Mouse (Mus musculus) thymus, postnatal 25 days (tissue): ENCODE results near the gene Hoxa11.

Experiments used
- DNase-seq: peaks from one replicate; pipeline ENCODE4 v3.0.0; 2022

Gene Hoxa11

DNA sequence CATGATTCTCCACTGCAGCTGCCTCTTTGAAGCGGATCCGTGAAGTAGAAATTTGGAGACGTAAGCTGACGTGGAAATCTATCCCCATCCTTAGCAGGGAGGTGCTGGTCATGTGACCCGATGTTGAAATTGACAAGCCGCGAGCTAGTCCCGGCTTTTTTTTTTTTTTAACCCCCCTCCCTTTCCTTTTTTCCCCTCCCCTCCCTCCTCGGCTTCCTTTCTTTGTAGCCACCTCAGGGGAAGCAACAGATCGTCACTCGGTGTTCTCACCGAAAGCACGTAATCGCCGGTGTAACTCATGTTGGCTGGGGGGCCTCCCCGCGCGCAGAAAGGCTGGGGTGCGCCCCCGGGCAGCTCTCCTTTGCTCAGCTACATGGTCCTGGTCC is at the start of gene Hoxa11:
Gene Hoxa11 (minus strand): TSS at position 54 of the 386 bp plus-strand sequence.
- DNase-seq: no peak

DNA sequence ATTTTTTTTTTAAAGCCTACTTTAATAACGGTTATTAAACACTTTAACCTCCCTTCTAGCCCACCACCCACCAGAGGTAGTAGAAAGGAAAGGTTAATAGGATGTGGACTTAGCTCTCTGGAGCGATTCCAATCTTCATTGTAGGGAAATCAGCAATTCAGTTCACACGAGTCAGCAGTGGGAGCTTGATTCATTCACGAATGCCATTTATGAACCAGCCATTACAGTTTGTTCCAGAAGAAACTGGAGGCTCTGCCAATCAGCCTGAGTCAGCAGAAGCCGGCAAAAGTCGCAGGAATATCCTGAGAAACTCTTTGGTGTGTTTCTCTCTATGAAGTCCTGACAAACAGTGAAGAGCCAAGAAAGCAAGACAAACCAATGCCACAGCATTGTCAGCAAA is 49.0 kb upstream of the Hoxa11 start:
- DNase-seq: no peak

DNA sequence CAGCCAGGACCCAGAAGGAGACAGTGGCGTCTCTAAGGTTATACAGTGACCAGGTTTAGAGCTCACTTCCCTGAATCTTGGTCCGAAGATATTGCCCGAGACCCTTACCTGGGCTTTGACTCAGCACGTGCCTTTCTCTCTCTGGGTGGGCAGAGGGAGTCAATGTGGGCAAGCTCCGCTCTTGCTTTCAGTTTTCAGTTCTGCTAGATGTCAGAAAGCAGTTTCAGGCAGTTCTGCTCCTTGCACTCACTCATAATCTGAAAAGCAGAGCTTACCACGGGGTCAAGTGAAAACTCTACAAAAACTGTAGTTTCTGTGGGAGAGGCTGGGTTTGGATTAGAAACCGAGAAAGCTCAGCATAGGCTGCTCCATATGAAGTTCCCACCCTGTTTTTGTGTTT is 46.7 kb upstream of the Hoxa11 start:
- DNase-seq: no peak

DNA sequence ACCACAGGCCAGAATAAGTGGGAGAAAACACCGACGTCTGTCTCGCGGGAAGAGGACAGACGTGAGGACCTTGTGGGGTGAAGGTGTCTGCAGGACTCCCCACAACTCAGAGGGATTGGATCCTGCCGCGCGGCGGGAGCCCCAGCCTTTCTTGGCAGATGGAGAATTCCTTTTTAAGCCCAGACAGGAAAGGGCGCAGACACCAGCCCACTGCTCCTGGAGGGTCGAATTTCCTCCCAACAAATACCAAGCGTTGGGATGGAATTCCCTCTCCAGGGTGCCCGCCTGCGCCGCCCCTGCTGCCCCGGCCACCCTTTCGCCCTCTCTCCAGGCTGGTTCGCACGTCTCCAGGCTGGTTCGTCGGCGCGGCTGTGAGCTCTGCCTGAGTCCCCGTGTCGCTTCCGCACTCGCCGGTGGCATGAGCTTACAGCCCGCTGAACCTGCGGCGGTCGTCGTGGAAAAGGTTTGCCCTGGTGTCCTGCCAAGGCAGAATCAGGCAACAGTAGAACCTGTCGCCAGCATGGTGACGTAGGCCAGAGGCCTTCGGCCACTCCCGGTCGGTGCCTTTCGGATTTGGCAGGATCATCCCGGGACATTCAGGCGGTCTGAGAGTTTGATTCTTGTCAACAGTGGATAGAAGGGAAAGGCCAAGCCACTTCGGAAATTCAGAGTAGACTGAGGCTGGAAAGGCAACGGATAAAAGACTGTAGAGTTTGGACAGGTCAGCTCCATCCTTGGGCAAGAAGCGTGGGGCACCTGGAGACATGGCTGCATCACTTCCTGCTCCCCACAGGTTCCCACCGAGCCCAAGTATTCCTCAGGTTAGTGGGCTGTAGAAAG is 45.6 kb upstream of the Hoxa11 start:
- DNase-seq: no peak

DNA sequence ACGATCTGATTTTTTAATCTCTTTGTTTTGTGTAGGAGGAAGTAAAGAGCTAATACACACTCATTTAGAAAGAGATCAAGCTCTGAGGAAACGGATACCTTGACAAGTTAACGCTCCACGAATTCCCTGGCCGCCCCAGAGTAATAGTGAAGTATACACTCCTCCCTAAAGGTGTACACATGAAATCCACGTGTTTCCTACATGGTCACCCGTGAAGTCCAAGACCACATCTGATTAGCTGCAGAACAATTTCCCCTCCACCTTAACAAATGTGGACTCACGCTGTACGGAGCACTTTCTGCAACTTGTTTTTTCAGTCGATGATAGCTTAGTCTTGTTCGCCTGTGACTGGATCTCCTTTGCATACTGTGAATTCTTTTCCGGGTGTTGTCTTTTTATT is 44.6 kb upstream of the Hoxa11 start:
- DNase-seq: no peak

DNA sequence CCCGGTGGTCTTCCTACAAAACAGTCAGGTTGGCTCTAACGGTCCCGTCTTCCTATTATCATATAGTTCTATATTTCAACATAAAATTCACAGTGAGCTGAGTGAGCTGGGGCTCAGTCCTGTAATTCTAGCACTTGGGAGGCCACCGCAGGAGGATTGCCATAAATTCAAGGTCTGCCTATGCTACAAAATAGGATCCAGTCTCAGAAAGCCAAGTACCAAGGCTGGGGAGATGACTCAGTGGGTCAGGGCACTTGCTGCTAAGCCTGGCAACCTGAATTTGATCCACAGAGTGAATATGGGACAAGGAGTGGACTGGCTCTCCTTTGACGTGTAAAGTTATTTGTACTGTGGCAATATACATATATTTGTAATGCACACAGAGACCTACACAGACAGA is 38.3 kb upstream of the Hoxa11 start:
- no peak for DNase-seq

DNA sequence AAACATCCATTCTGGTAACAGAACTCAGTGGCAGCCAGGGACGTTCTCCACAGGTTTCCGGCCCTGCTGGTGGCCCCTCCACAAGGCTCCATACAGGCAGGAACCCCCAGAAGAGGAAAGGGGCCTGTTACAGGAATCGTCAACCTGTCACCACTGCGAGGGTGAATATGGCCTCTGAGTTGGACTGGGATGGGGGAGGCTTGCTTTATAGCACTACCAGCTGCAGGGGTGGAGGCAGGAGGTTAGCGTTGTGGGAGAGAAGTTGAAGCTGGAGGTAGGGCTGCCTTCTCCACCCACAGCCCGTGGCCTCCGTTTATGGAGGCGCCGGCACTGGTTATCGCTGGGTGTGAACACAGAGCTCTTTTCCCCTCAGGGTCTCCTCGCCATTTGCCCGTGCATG is 35.5 kb upstream of the Hoxa11 start:
- no peak for DNase-seq

DNA sequence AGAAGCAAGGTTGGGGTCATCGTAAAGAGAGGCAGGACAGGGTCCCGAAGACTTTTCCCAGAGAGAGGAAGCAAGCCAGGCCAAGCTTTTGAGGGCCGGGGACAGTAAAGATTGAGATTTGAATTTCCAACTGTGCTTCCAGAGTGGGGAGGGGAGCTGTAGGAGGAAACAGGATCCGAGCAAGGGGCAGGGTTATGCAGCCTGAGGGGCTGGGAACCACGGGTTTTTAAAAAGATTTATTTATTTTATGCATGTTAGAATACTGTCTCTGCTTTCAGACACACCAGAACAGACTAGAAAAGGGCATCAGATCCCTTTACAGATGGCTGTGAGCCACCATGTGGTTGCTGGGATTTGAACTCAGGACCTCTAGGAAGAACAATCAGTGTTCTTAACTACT is 31.3 kb upstream of the Hoxa11 start:
- DNase-seq: no peak

DNA sequence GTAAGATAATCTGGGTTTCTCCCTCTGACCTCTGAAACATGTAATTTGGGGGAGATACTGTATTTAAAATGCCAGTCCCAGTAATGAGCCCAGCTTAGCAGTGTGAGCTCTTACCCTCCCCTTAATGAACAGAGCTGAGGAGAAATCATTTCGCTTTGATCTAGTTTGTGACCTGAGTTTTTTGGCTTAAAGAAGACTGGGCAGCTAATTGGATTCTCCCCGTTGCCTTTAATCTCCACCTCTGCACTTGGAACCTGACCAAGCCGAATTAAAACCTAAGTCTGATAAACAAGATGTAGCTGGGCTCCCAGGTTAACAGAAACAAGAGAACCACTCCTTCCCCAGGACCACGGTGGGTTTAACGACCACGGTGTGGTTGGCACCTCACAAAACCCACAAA is 30.8 kb upstream of the Hoxa11 start:
- DNase-seq: no peak

DNA sequence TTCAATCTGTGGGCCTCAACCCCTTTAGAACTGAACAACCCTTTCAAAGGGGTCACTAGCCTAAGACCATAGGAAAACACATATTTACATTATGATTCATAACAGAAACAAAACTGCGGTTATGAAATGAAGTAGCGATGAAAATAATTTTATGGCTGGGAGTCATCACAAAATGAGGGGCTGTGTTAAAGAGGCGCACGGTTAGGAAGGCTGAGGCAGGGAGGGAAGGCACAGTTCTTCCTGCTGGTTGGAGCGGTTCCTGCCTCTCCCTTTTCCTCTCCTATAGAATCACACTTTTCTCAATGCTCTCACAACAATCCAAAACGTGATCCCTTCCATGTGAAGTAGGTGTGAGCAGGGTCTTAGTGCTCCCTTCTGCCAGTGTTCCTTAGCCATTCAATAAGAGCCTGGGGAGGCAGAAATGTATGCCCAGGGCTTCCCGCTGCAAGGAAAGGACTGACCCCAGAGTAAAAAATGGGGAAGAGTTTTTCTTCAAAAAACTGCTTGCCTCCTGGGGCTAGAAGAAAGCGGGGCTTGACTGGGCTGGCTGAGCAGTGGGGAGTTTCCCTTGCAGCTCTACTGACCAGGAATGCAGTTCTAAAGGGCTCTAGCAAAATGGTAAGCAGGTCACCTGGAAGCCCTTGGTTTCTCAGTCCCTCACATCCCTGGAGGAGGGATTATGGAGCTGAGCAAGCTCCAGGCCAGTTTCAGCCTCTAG is 30.1 kb upstream of the Hoxa11 start:
- DNase-seq: no peak

DNA sequence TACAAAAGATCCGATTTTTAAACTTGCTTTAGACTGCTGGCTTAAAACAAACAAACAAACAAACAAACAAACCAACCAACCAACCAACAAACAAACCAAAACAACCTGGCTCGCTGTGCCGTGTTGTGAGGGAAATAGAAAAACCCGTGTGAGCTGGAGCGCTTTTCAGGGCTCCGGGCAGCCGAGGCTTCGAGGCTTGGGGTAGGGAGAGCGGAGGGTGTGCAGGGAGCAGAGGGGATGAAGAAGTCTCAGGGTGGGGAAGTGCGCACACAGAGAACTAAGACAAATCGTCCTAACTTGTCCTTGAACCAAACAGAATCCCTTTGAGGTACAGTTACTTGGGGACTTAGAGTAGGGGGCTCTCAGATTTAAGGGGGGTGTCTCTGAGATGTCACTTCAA is 29.0 kb upstream of the Hoxa11 start:
- no peak for DNase-seq

DNA sequence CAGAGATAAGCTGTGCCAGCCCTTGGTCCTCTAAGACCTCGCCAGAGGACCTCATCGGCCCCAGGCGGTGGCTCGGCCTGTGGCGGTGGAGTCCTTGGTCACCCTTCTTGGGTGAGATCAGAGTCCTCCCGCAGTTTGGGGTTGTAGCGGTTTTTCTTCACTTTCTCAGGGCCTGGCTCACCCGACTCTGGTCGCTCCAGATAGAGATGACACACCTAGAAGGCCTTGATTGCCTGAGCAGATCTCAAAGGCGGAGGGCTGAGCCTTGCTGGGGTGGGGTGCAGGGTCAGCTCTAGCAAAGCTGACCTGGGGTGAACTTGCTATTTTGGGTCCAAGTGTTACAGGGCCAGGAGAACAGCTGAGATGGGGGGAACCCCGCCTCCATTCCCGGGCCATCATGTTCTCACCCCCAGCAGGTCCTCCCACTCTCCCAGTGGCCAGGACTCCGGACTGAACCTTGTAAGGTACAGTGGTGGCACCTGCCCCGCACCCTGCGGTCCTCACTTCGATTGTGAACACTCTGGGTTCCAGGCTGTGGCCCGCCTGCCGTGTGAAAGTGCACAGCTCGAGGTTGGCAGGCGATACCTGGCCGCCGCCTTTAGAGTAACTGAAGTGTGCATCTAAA is 28.2 kb upstream of the Hoxa11 start:
- no peak for DNase-seq

DNA sequence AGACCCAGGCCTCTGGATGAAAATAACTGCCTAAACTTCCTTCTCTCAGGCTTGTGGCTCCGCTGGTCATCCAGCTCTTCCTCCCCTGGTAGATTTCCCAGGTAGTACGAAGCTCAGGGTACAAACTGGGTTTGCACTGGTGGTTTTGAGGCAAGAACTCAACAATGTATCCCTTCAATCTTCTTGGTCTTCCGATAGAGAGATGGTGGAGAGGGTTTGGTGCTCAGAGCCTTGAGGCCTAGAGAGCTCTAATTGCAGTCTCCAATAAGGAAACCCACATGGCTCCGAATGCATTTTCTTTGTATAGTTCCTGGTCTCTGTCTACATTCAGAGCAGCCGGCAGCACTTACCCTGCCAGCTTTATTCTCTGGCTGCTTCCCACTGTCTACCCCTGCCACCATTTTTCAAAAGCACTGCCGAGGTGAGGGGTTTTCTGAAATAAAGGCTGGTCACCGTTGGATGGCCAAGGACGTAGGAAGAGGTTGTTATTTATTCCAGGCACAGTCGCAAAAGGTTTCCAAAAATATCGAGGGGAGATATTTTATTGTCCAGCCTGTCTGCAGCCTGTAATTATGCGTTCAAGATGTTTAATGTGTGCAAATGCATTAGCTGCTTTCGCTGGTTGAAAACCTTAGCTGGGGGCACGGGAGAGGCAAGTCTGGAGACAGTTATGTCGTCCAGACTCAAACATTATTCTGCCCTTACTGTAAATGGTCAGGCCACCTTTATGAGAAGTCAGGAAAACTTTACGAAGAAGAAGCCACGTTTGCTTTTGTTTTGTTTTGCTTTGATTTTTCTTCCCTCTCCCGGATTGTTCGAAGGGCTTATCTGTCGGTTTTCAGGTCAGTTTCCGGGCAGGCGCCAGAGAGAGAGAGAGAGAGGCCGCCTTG is 27.4 kb upstream of the Hoxa11 start:
- no peak for DNase-seq

DNA sequence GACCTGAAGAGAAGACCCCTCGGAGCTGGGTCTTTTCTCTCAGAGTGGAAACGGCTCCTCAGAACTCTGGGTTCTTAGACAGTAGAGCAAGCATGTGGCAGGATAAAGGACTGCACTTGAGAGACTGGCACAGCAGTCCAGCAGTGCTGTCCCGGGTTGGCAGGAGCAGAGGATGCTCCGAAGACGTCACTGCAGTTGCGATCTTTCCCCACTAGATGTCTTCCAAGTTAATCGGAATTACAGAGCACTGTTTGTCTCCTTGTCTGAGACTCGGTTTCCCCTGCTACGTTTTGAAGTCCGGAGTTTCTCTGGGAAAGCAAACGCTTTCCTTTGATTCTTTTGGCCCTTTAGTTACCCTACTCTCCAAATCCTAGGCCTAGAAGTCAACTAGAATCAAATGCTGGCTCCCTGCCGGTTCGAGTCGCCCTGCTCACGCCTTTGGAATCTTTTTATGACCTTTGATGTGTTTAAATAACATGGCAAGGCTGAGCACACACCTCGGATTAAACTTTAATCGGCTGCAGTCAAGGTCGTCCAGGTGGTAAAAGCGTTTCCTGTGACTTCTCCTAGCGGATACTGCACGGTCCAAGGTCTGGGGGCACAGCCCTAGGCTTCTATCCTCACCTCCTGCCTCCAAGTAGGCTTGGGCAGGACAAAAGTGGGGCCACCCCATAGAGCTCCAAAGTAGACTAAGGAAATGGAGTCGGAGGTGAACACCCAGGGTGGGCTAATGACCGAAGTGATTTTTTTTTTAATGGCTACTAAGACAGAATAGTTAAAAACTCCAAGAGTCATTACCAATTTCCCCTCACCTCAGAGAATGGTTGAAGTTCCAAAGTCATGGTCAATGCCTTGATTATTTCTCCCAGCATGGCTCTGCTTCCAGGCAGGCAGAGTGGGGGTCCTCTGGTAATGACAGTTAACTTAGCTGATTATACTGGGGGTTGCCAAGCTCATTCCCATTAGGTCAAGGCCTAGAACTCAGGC is 25.2 kb upstream of the Hoxa11 start:
- peak; percentile 57 for DNase-seq

DNA sequence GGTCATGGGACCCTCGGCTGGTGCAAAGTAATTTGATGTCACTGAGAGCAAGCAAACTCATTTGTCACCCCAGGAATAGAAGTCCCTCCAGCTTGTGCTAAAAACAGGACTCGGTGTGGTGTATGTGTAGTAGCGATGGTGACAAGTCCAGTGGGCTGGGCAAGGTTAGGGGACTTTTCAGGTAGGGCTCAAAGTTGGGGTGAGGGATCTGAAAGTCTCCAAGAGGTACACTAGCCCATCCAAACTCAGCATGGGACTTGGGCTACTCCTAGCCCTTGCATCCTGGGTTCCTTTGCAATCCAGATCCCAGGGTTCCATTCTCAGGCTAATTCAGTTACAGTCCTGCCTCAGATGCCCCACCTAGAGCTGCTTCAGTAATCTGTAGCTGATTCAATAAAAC is 23.1 kb upstream of the Hoxa11 start:
- no peak for DNase-seq

DNA sequence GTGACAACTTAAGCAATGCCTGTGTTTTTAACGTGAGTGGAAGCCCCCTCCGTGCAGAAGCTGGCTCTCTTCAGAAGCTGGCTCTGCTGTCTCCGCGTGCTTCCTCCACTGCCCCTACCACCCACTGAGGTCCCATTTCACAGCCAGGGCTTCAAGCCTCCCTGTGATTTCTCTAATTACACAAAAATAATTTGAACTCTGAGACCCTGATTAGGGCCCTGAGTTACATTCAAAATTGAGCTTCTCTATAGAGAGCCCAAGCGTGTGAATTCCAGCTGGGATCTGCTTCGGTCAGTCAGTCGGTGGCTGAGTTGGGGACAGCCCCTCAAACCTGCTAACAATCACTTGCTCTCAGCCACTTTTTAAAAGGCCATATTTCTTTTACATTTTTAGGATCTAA is 22.7 kb upstream of the Hoxa11 start:
- no peak for DNase-seq

DNA sequence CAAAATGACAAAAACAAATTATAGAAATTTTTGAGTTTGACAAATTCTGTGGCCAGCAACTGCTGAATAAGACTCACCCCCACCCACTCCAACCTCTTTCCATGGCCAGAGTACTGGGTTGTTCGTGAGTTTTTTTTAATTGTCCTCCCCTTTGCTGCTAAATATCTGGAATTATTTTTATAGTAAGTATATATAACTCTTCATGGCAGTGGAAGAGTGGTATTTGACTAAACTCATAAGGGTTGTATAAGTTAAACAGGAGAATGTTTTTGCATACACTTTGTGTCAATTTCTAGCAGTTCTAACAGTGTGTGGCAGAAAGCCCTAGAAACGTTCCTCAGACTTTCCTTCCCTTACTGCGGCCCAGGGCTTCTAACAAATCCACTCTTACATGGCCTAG is 22.1 kb upstream of the Hoxa11 start:
- no peak for DNase-seq

DNA sequence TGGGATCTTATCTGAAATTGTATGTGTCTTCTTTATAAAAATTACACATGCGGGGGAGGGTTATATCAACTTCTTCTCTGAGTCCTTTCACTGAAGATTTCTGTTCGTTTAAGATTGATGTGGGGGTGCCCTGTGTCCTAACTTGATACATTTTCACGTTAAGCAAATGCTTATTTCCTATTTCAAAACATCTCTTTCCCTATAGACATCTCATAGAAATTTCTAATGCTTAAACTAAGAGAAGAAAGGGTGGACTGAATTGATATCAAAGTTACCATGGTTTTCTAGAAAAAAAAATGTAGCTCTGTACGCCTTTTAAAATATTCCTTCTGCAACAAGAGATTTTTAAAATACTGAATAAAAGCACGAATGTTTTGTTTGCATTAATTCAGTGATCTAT is 21.6 kb upstream of the Hoxa11 start:
- no peak for DNase-seq

DNA sequence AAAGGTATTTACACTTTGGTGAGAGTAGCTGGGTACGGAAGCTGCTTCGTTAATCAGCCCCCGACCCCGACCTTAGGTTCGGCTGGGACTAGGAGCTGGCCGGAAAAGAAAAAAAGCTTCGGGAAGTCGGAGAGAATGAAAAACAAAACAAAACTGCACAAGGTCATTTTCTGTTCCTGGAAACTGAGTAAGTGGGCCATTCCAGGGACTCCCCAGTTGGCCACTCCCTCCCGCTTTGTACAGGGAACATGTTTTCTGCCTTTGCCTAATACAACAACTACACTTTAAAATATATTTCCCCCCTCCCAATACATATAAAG is 21.0 kb upstream of the Hoxa11 start:
- no peak for DNase-seq

DNA sequence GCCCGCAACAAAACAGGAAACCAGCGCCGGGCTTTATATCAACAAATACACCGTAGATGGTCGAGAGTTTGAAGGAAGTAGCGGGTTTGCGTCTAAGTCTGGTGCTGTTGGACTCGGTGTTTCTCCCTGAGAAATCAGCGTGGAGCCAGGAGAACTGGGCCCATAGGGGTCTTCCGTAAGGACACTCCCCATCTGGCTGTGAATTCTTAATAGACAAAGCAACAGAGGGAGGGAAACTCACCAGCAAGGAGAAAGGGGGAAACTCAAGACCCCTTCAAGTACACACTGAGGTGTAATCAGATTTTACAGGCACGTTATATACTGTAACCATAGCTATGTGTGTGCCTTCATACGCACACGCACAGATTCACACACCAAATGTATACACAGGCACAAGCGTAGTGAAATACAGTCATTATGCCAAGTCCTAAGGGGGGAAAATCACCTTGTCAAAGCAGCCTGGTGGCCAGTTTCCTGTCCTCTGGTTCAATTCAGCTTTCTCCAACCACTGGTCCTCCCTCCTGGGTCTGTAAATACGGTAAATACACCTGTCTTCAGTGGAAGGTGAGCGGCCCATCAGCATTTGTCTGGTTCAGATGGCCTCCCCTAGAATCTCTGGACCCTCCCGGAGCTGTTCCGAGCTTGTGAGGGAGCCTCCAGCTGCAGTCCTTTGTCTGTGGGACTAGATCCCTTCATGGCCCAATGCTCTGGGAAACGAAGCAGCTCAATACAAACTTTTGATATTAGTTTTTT is 20.5 kb upstream of the Hoxa11 start:
- no peak for DNase-seq

DNA sequence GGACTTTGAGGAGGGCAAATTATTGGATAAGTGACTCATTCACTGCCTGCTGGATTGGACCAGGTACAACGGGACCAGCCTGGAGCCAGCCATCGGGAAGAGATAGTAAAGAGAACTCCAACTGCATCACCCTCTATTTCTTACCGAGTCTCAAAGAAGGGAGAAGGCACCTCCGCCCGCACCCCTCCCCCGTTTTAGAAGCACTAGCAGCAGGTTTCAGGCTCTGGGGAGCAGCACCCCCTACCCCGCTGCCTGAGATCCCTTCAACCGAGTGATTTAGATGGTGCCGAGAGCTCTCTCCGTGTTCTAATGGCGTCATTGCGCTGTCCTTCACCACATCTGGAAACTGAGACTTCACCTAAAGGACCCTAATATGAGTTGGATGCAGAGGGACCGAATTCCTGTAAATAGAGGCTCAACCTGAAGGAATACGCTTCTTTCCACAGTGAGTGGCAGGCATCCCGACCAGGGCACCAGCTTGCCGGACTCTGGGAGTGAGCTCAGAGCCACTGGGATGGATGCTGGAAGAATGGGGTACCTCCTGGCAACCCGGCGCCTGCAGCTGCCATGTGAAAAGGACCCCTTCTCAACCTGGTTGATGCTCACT is 19.8 kb upstream of the Hoxa11 start:
- DNase-seq: no peak
